Mouse (Mus musculus) cerebellum, postnatal 4 days (tissue): ENCODE measurements around the gene Olfr1151.

Source experiments
- DNase-seq, 2 experiments: peaks; one replicate each; pipeline ENCODE4 v3.0.0; 2022; ENCODE audit warnings: low spot score in 2 of 2, mixed read lengths in 1 of 2

The Olfr1151 gene

DNA sequence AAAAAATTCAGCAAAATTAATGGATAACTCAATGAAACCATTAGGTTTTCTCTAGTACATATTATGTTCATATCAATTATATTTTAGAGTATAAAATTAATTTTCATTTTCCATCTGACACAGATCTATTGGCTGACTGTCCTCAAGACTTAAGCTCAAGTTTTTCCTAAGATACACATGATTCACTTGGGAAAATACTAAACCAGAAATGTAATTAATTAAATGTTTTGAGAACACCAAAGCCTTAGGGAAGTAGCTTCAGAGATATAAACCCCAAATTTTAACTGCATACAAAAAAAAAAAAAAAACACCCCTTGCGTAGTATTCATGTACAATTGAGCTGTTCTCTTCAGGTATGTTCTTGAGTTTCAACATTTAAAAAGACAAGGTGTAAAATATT is at the start of gene Olfr1151:
TSS of gene Olfr1151 (plus strand) at position 301 of the 400 bp plus-strand sequence.
- no peak for DNase-seq

DNA sequence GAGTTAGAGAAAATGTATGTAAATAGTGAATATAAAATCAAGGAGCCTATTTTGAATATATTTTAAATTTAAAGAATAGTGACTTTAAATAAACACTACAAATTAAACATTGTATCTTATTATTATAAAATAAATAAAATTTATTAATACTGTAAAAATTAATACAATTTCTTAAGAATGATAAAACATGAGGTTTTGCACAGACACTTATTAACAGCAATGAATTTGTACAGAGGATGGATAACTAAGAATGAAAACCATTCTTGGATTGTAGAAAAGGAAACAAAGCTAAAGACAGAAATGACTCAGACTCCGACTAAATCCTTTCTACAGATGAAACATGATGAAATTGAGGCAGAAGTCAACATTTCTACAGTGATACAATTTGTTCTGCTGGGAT is 46.1 kb upstream of the Olfr1151 start, which contains the start of gene Olfr1145:
TSS of gene Olfr1145 (plus strand) at position 301 of the 400 bp plus-strand sequence.
- no peak for DNase-seq

- no peak for DNase-seq
These were observed 25.4 kb upstream of the Olfr1151 start, which contains the start of gene Olfr1148 for GRCm38 (mm10) chr2:87830233-87830632. Gene Olfr1148, plus strand, starts transcription at chr2:87830533.

DNA sequence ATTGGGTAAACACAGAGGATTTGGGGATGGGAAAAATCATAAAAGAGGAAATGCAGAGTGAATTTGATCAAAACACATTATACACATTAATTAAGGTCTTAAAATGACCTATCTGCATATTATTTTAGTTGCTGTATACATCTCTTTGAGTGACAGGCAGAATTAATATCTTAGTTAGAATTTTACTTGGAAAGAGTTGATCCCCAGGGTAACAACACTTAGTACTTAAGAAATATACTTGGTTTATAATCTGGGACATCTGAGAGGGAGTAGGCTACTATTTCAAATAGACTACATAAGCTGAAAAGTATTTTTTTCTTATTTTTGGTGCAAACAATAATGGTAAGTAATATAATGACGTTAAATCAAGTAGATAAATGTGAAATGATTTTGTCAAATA is 12.0 kb upstream of the Olfr1151 start, which contains the start of gene Olfr1150-ps1:
TSS of gene Olfr1150-ps1 (plus strand) at position 301 of the 400 bp plus-strand sequence.
- no peak for DNase-seq

DNA sequence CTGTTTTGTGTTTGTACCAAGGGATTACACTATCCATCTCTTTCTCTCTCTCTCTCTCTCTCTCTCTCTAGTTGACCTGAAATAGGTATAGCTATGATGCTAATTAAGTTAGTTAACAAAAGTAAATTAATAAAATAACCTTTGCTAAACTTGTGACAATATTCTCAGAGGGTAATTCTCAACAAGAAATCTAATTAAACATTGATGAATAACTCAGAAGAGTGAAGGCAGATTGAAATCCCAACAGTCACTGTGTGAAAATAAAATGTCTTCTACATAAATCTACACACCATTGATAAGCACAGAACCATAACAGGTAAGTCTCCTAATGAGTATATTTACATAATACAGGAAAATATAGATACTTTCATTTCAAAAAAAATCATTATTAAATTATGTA is 10.5 kb downstream of the Olfr1151 start, which contains the start of gene Olfr1152:
TSS of gene Olfr1152 (plus strand) at position 301 of the 400 bp plus-strand sequence.
- no peak for DNase-seq

DNA sequence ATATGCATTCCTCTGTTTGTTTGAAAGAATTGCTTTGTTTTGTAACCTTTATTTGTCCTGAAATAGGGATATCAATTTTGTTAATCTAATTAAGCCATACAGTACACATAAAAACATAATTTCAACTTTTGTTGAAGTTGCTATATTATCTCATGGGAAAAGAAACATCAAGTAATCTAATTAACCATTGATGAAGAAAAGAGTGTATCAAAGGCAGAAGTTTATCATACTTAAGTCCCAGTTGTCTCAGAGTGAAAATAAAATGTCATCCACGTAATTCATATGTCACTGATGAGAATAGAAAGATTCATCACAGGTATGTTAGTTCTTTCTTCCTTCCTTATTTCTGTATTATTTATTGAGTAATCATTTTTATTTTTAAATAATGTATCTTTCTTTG is 39.0 kb downstream of the Olfr1151 start, which contains the start of gene Olfr1153:
TSS of gene Olfr1153 (plus strand) at position 301 of the 400 bp plus-strand sequence.
- DNase-seq, result no peak

GRCm38 (mm10) chr2:87905066-87905465 is 49.4 kb downstream of the Olfr1151 start, which contains the start of gene Olfr1154:
Gene Olfr1154, minus strand, starts transcription at chr2:87905166.
- DNase-seq, result no peak
